Mouse (Mus musculus) hindbrain, embryonic 15.5 days (tissue): Measurements from ENCODE around the gene Timm8a2. TPM values are rescaled to one million over a fixed set of nuclear protein-coding genes. Genes with fewer than 3 reads are reported as not detected.

Source experiments
- ATAC-seq: fragments of 200-750 bp; cut with Nextera tagmentation; 2 replicates; pipeline ENCODE4 v1.8.0; 2017; ENCODE audit warnings: low read depth, moderate number of reproducible peaks, moderate TSS enrichment; ENCODE audit not compliant: low FRiP score
- H3K27ac ChIP-seq: fragments of 300-500 bp; sonication (generic); replicated peaks from 2 replicates; pipeline ENCODE4 v1.5.1; 2015; ENCODE audit warnings: mild to moderate bottlenecking, inconsistent platforms
- H3K27me3 ChIP-seq: fragments of 300-500 bp; sonication (generic); 2 replicates; pipeline ENCODE4 v1.6.1; 2015; ENCODE audit warnings: control low read depth, inconsistent platforms
- H3K36me3 ChIP-seq: fragments of 300-500 bp; sonication (generic); 2 replicates; pipeline ENCODE4 v1.6.1; 2015; ENCODE audit warnings: control low read depth, inconsistent platforms
- H3K4me1 ChIP-seq: fragments of 300-500 bp; sonication (generic); replicated peaks from 2 replicates; pipeline ENCODE4 v1.6.1; 2015; ENCODE audit warnings: control low read depth, inconsistent platforms
- H3K4me2 ChIP-seq: fragments of 300-500 bp; sonication (generic); 2 replicates; pipeline ENCODE4 v1.6.1; 2015; ENCODE audit warnings: moderate library complexity, mild to moderate bottlenecking, inconsistent platforms
- H3K4me3 ChIP-seq: fragments of 300-500 bp; sonication (generic); 2 replicates; pipeline ENCODE4 v1.5.1; 2015; ENCODE audit warnings: mild to moderate bottlenecking, inconsistent platforms
- H3K9ac ChIP-seq: fragments of 300-500 bp; sonication (generic); 2 replicates; pipeline ENCODE4 v1.6.1; 2015; ENCODE audit warnings: inconsistent platforms
- H3K9me3 ChIP-seq: fragments of 300-500 bp; sonication (generic); 2 replicates; pipeline ENCODE4 v1.6.1; 2016; ENCODE audit warnings: control low read depth, inconsistent platforms
- WGBS: fragments of 180-500 bp; shearing (Covaris S2); methylation state at CpG from one replicate; pipeline ENCODE4 v1.1.7; 2015; 5-methylcytosine and 5-hydroxymethylcytosine counted together
- polyA plus RNA-seq: library from polyadenylated mRNA; unstranded; fragments of >200 nt; fragmentation: Nextera tagmentation; extraction: Ambion mirVana; gene quantifications from 2 replicates; pipeline ENCODE4 v1.2.1, GENCODE M21; 2015

The Timm8a2 gene
- polyA plus RNA-seq, 1 experiment from 2014 or later = not detected

DNA sequence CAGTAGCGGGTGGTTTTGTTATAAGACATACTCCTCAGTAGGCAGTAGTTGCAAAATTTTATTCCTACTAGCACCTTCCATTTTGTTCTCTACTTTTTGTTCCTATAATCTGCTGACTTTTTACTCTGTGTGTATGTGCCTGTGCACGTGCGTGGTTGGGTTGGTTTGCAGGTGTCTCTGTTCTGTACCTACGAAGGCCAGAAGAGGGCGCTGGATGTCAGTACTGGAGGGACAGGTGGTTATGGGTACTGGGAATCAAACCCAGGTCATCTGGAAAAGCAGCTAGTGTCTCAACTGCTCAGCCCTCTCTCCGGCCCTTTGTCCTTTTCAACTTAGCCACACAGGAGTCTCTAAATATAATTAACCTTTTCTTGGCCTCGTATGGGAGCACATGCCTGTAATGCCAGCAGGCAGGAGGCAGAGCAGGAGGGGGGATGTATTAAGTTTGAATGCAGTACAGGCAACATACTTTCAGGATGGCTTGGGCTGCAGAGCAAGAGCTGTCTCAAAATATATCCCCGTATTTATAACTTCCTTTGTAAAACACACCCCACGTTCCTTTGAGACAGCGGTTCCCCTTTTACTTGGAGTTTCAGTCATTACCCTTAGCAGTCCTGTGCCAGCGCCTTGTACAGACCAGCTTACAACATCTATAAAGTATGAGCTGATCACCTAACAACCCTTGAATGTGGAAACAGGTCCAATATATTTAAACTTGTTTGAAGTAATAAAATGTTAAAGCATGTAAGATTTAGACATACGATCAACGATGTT, 4.6 kb downstream of the Timm8a2 start:
- 86% methylated on average over 13 of the region's 13 CpGs for WGBS

DNA sequence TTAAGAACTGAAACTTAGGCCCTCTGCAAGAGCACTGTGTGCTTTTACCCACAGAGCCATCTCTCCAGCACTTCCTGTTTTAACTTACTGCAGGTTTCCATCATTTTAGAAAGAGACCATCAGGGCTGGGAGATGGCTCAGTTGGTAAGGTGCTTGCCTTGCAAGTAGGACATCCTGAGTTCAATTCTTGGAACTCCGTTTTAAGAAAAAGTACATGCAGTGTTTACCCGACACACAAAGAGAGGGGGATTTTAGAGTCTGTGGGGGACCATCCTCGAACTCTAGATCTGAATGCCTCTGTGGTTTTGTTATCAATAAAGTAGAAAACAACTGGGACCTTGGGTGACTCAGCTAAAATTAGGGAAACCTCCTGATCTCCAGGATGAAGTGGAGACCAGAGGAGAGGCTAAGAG, 6.9 kb downstream of the Timm8a2 start:
- Histone ChIP-seq H3K4me2 (no peak overlapping the region), H3K4me3 (no peak overlapping the region), H3K36me3 (no peaks in the 10 kb centered on the region), H3K9ac (no peak overlapping the region), H3K27me3 (no peaks in the 10 kb centered on the region), H3K4me1 (no peaks in the 10 kb centered on the region), H3K9me3 (no peaks in the 10 kb centered on the region), H3K27ac (no peak overlapping the region)
- ATAC-seq = no peak
- WGBS = 93% methylated on average over 3 of the region's 3 CpGs

More for the DNA sequence above, 4.6 kb downstream of the Timm8a2 start:
- no peaks in the 10 kb centered on the region for H3K4me1 ChIP-seq
- H3K4me2 ChIP-seq = no peak overlapping the region
- no peak overlapping the region for H3K27ac ChIP-seq
- H3K27me3 ChIP-seq = no peaks in the 10 kb centered on the region
- H3K4me3 ChIP-seq = no peak overlapping the region
- ATAC-seq = no peak
- no peaks in the 10 kb centered on the region for H3K9me3 ChIP-seq
- no peak overlapping the region for H3K9ac ChIP-seq
- H3K36me3 ChIP-seq = no peaks in the 10 kb centered on the region

DNA sequence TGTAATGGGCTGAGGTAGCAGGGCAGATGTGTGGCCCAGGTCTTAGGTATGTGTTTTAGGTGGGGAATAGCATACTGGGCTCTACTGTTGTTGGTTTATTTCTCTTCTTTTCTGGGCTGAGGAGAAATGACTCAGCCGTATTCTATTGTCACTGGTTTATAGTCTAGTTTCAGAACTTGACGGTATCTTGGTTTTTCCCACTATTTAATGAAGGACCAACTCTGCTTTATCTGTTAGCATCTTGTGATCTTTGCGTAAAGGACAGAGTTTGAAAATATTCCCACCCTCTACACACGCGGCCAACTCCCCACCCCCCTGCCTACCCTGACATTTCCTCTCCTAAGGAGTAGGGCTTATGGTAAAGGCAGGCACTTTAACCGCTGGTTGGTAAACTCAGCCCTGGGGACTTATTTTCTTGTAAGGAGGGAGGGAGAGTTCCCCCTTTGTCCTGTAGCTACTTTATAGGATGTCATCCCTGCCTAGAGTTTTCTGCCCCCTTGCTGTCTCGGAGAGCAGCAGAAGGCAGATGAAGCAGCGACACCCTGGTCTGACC, 7.7 kb downstream of the Timm8a2 start:
- H3K4me2 ChIP-seq = no peak overlapping the region
- ATAC-seq = no peak
- no peak overlapping the region for H3K27ac ChIP-seq
- H3K4me3 ChIP-seq = no peak overlapping the region
- H3K27me3 ChIP-seq = no peaks in the 10 kb centered on the region
- no peaks in the 10 kb centered on the region for H3K4me1 ChIP-seq
- no peak overlapping the region for H3K9ac ChIP-seq
- H3K9me3 ChIP-seq = no peaks in the 10 kb centered on the region
- H3K36me3 ChIP-seq = no peaks in the 10 kb centered on the region
- 88% methylated on average over 8 of the region's 8 CpGs for WGBS

DNA sequence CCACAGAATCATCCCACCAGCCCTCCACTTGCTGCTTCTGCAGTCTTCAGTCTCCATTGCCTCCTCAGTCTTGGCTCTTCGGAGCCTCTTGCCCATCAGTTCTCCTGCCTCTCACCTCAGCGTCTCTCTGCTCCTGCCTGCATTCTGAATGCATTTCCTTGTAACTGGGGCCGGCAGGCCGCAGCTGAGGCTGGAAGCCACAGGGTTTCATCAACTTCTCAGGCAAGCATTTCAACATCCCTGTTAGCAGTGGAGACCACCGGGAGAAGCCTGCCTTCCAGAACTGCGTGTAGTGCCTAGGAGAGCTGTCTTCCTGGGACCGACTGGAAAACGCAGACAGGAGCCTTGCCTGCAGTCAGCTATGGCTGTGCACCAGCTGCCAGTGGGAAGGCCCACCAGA, 13.3 kb downstream of the Timm8a2 start:
- ATAC-seq = no peak
- no peak overlapping the region for H3K4me2 ChIP-seq
- no peak overlapping the region for H3K9ac ChIP-seq
- 91% methylated on average over 8 of the region's 8 CpGs for WGBS
- no peaks in the 10 kb centered on the region for H3K9me3 ChIP-seq
- no peaks in the 10 kb centered on the region for H3K4me1 ChIP-seq
- H3K36me3 ChIP-seq = no peaks in the 10 kb centered on the region
- no peak overlapping the region for H3K27ac ChIP-seq
- H3K4me3 ChIP-seq = no peak overlapping the region
- no peaks in the 10 kb centered on the region for H3K27me3 ChIP-seq

DNA sequence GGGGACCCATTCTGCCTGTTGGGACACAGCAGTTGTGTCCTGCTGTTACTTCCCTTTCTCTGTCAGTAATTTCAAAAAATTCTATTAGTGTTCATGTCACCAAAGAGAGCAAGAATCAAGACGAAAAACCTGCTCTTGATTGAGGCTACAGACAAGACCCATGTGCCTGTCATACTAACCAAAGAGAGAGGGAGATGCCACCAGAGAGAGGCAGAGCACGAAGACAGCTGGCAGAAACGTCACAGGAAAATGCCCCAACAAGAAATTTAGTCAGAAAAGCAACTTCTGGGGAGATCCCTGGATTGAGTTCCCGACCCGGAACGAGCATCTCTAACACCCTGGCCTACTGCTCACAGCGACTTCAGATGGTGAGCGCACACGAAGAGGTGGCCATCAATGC, 14.3 kb downstream of the Timm8a2 start:
- no peak overlapping the region for H3K4me2 ChIP-seq
- no peak overlapping the region for H3K9ac ChIP-seq
- H3K4me1 ChIP-seq = no peaks in the 10 kb centered on the region
- H3K4me3 ChIP-seq = no peak overlapping the region
- no peak for ATAC-seq
- 84% methylated on average over 9 of the region's 9 CpGs for WGBS
- no peaks in the 10 kb centered on the region for H3K27me3 ChIP-seq
- no peaks in the 10 kb centered on the region for H3K9me3 ChIP-seq
- no peaks in the 10 kb centered on the region for H3K36me3 ChIP-seq
- H3K27ac ChIP-seq = no peak overlapping the region

DNA sequence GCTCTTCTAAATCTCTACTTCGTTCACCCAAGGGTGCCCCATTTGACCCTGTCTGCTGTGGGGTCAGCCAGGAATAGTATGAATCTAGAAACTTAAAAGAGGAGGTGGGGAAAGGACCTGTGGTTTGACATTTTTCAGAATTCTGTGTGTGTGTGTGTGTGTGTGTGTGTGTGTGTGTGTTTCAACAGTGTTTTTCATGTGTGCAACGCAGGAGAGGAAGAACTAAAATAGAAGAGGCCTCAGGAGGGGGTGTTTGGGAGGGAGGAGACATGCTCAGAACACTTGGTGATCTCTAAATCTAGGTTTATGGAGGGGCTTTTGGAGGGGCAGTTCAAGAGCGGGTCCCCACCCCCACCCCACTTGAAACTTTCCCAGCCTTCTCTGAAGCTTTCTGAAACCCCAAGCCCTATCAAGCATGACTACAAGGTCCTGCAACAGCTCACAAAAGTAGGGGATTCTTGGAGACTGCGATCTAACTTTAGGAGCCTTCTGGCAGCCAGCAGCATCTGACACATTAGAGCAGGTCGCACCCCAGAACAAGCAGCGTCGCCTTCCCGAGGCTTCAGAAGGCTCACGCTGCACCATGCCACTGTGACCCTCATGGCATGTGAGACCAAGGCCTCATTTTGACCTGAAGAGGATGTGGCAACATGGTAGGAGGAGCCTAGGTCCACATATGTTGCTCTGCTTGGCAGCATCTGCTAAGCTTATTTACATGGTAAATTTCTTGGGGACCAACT, 18.6 kb downstream of the Timm8a2 start:
- no peak overlapping the region for H3K27ac ChIP-seq
- H3K4me1 ChIP-seq = no peaks in the 10 kb centered on the region
- no peaks in the 10 kb centered on the region for H3K27me3 ChIP-seq
- no peak overlapping the region for H3K4me3 ChIP-seq
- no peak for ATAC-seq
- no peak overlapping the region for H3K4me2 ChIP-seq
- no peaks in the 10 kb centered on the region for H3K36me3 ChIP-seq
- no peak overlapping the region for H3K9ac ChIP-seq
- 86% methylated on average over 9 of the region's 9 CpGs for WGBS
- H3K9me3 ChIP-seq = no peaks in the 10 kb centered on the region

DNA sequence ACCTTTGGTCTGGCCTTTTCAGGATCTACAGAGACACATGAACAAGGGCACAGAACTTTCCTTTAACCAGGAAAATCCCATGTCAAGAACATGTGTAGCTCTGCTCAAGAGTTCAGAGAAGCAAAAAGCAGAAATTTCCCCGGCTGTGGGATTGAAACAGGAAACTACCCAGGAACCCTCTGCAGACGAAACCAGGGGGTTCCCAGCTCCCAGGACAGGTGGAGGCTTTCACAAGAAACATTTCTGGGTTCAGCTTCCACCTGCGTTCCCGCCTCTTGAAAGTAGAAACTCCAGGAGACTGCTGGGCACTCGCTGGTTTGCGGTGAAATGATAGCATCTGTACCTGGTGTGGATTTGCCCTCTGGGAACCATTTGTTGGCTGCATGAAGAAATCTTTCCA, 22.4 kb downstream of the Timm8a2 start:
- H3K27me3 ChIP-seq = no peaks in the 10 kb centered on the region
- WGBS = 76% methylated on average over 6 of the region's 6 CpGs
- no peak overlapping the region for H3K4me2 ChIP-seq
- H3K9me3 ChIP-seq = no peaks in the 10 kb centered on the region
- no peaks in the 10 kb centered on the region for H3K4me1 ChIP-seq
- ATAC-seq = no peak
- H3K36me3 ChIP-seq = no peaks in the 10 kb centered on the region
- H3K27ac ChIP-seq = no peak overlapping the region
- H3K4me3 ChIP-seq = no peak overlapping the region
- H3K9ac ChIP-seq = no peak overlapping the region

DNA sequence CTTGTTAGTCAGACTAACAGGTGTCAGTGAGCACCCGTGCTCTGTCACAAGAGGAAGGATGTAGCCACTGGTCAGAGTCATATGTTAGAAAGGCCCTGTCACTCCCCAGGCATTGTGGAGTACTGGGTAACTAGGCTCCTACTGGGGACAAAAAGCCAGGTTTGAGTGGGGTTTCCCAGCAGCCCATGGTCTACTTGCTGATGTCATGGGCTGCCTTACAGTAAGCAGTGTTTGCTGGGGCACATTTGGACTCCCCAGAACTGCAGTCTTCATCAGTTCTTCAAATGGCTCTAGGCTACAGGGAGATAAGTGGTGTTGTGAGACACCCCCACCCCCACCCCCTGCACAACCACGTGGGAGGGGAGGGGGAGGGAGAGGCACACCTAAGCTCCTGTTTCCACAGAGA, 23.5 kb downstream of the Timm8a2 start:
- Histone ChIP-seq H3K27ac (no peak overlapping the region), H3K4me3 (no peak overlapping the region), H3K4me2 (no peak overlapping the region), H3K36me3 (no peaks in the 10 kb centered on the region), H3K9ac (no peak overlapping the region), H3K4me1 (no peaks in the 10 kb centered on the region), H3K9me3 (no peaks in the 10 kb centered on the region), H3K27me3 (no peaks in the 10 kb centered on the region)
- no peak for ATAC-seq
- WGBS = 49% methylated on average over 2 of the region's 2 CpGs

DNA sequence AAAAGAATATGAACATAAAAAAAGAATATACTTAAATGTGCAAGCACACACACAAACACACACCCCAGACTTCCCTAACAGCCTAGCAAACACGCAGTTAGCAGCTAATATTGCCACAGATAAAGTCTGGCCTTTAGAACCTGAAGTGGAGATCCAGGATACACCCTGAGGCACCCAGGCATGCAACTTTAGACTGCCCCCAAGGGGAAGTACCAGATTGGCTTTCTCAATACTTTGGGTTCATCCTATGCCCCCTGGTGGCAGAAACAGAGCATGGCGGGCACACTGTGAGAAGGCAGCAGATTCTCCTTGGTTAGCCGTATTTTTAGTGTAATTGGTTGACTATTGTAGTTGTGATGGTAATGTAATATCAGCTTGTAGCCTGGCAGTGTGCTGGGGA, 26.2 kb downstream of the Timm8a2 start:
- H3K36me3 ChIP-seq = no peaks in the 10 kb centered on the region
- no peak overlapping the region for H3K27ac ChIP-seq
- H3K4me2 ChIP-seq = no peak overlapping the region
- no peaks in the 10 kb centered on the region for H3K27me3 ChIP-seq
- no peak overlapping the region for H3K4me3 ChIP-seq
- no peak overlapping the region for H3K9ac ChIP-seq
- no peaks in the 10 kb centered on the region for H3K9me3 ChIP-seq
- no peaks in the 10 kb centered on the region for H3K4me1 ChIP-seq
- ATAC-seq = 0 out of 2 replicates have a peak, but pooled peaks have one; percentile 46
- WGBS = 12% methylated on average over 3 of the region's 3 CpGs

DNA sequence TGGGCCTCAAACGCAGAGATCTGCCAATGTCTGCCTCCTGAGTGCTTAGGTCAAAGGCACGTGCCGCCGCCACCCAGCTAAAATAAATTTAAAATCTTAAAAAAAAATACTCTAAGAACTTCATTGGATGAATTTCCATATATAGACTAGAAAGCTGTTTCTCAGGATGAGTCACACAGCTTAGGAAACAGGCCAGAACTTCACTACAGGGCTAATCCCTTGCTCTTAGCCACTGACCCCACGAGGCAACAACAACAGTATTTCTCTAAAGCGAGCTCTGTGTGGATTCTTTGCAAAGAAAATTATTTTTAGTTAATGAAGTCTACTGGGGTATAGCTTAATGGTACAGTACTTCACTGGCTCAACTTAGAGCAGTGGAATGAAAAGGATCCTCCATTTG, 26.9 kb downstream of the Timm8a2 start:
- Histone ChIP-seq H3K4me3 (no peak overlapping the region), H3K36me3 (no peaks in the 10 kb centered on the region), H3K4me2 (no peak overlapping the region), H3K9me3 (no peaks in the 10 kb centered on the region), H3K27me3 (no peaks in the 10 kb centered on the region), H3K9ac (no peak overlapping the region), H3K27ac (no peak overlapping the region), H3K4me1 (no peaks in the 10 kb centered on the region)
- ATAC-seq = no peak
- 87% methylated on average over 6 of the region's 6 CpGs for WGBS

DNA sequence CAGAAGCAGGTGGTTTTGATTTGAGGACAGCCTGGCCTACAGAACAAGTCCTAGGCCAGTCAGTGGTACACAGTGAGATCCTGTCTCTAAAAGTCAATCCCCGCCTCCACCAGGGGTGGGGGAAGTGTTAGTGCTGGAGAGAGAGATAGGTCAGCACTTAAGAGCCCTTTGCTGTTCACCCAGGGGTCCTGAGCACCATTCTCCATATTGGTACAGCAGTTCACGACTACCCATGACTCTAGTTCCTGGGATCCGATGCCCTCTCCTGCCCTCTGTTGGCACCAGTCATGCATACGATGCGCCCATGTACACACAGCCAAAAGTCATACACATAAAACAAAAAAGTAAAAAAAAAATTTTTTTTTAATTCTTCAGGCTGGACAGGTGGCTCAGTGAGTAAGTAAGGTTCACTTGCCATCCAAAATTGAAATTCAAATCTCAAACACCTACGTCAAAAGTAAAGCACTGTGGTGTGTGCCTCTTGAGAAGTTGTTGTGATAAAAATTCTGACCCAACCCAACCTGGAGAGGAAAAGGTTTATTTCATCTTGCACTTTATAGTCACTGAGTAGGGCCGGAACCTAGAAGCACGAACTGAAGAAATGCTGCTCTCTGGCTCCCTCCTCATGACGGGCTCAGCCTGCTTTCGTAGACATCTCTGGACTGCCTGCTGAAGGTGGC, 28.1 kb downstream of the Timm8a2 start:
- WGBS = 86% methylated on average over 10 of the region's 10 CpGs
- Histone ChIP-seq H3K9ac (no peak overlapping the region), H3K27ac (no peak overlapping the region), H3K4me1 (no peaks in the 10 kb centered on the region), H3K4me2 (no peak overlapping the region), H3K27me3 (no peaks in the 10 kb centered on the region), H3K36me3 (no peaks in the 10 kb centered on the region), H3K4me3 (no peak overlapping the region), H3K9me3 (no peaks in the 10 kb centered on the region)
- no peak for ATAC-seq

DNA sequence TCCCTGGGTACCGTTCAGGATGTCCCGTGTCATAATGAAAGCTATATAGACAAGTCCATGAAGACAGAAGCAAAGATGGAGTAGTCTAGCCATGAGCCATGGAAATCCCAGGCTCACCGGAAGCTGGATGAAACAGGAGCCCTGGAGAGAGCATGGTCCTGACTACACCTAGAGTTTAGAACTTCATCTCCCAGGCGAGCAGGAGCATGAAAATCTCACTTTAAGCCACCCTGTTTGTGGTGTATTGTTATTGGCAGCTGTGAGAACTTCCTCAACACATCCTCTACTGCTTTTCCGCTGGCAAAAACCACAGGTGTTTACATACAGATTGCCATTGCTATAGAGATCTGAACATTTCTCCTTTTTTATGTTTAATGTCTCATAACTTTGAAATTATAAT, 29.1 kb downstream of the Timm8a2 start:
- no peak for ATAC-seq
- Histone ChIP-seq H3K27ac (no peak overlapping the region), H3K4me2 (no peak overlapping the region), H3K36me3 (no peaks in the 10 kb centered on the region), H3K4me1 (no peaks in the 10 kb centered on the region), H3K27me3 (no peaks in the 10 kb centered on the region), H3K4me3 (no peak overlapping the region), H3K9ac (no peak overlapping the region), H3K9me3 (no peaks in the 10 kb centered on the region)
- 78% methylated on average over 5 of the region's 5 CpGs for WGBS
